Mouse (Mus musculus) lung, postnatal 25 days (tissue): Measurements from ENCODE around the gene Tnni3k.
"Not testable (repeated sequence)": the region's sequence is repeated elsewhere in the genome, so short reads cannot be mapped to it uniquely, and the experiment has no call there.

ENCODE experiments used
- DNase-seq: peaks from one replicate; pipeline ENCODE4 v3.0.0; 2022; ENCODE audit warnings: low spot score

Gene Tnni3k

DNA sequence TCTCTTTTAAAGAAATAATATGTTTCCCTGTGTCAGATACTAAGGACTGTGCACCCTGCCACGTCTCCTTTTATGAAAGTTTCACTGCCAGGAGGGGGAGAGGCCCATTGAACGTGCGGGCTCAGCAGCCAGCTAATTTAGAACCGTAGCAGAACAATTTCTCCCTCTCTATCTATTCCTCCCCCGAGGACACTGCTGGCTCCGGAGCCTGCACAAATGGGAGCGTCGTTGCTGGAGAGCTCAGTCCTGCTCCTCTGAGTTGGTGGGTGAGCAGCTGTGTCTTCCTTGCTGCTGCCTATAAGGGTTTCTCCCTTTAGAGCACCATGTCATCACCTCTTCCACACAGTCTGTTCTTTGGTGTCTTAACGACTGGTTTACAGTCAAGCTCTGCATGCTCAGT is 220.8 kb downstream of the Tnni3k start:
- no peak for DNase-seq

DNA sequence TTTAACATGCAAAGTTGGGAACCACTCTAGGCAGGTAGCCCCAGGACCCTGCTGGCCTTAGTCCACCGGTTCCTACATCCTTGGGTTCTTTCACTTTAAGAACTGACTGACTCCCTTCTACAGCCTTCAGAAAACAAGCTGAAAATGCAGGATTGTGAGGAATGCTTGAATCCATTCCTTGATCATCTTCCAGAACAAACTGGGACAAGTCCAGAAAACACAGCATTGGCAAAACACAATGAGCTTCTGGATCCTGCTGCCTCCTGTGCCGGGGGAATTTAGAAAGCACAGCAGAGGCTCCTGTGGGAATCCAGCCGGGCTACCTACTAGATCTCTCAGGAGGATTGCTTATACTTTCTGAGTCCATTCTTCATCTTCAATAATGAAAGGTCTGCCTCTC is 229.5 kb downstream of the Tnni3k start:
- no peak for DNase-seq

DNA sequence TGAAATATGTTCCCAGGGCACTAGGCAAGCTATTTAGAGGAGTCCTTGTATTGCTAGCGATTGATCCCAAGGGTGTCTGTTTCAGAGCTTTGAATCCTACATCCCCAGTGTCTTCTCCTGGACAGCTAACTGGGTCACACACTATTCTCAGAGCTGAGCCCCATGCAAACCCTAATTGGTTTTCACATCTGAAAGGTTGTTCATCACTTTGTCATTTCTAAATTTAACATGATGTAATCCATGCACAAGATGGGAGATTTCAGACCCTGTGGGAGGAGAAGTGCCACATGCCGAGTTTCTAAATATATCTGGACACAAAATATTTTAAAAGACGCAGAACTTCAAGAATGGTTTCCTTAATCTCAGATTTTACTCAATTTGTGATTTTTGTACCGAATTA is 230.5 kb downstream of the Tnni3k start:
- no peak for DNase-seq

DNA sequence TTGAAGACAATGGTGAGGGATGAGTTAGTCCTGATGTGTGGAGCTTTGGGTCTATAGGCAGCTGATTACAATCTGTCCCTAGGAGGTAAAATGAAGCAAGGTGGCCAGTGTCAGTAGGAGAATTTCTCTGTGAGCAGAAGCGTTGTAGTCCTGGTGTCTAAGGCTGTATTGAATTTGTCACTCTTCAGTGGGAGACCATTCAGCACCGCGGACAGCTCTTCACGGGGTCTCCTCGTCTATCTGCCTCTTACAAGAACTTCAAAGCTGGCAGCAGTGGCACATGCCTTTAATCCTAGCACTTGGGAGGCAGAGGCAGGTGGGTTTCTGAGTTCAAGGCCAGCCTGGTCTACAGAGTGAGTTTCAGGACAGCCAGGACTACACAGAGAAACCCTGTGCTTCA is 235.5 kb downstream of the Tnni3k start:
- not testable (repeated sequence) for DNase-seq

DNA sequence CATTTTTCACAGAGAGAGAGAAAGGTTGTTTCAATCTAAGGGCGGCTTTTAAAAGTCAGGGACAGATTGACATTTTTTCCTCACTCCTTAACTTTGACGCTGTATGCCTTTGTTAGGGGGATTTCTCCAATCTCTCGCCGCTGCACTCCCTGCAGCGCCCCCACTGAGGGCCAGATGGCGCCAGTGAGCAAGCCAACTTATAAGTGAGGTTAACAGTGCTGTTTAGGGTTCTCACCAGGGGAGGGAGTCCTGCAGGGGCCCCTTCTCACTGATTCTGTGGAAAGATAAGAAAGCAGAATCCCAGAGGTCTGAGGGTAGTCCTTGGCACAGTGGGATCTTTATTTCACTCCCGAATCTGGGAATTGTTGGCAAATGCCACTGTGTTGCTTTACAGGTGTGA is 237.5 kb downstream of the Tnni3k start:
- DNase-seq, result peak; percentile 16

DNA sequence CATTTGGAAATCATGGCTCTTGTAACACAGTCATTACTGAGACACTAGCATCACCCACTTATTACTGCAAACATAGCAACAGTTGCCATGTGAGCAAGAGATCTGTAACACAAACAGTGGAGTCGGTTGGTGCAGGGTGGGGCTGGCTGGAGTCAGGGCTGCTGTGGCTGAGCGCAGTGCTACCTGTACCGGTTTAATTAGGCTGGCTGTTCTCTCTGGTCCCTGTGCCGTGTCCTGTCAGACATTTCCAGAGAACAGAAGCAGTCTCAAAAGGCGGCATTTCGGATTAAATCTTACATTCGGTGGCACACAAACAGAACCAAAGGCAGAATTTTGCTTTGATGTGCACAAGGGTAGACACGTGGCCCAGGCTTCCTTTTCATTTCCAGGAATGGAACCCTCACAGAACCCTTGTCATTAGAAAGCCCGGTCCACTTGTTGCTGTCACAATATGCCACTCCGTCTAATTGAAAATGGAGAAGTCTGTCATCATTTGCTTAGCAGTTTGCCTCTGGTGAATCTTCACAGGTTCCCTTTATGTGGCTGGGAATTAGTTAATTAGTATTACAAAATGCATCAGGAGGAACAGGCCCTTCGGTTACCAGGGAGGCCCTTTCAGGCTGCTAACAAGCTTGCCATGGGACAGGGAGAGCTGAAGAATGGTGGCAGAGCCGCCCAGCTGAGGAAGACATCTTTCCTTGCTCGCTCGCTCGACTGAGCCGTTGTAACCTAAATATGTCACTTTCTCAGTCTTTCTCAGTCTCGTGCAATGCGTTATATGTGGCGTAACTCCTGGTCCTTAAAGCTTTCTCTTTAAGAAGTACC is 238.2 kb downstream of the Tnni3k start:
- DNase-seq, result peak; percentile 51

DNA sequence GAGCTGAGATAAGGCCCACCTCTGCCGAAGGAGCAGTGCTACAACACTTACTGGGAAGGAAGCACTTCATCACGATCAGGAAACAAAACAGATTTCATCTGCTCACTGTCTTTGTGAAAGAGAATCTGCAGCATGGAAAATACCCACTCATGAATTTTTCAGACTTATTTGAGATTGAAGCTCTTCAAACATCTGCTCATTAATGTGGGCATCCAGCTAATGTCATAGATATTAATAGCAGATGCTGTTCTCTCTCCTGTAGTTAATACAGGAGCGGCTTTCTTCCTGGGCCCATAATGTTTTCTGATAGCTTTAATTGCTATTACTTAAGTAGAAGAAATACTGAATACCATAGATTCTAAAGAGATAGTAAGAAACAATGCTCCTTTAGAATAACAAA is 239.0 kb downstream of the Tnni3k start:
- DNase-seq, result no peak

DNA sequence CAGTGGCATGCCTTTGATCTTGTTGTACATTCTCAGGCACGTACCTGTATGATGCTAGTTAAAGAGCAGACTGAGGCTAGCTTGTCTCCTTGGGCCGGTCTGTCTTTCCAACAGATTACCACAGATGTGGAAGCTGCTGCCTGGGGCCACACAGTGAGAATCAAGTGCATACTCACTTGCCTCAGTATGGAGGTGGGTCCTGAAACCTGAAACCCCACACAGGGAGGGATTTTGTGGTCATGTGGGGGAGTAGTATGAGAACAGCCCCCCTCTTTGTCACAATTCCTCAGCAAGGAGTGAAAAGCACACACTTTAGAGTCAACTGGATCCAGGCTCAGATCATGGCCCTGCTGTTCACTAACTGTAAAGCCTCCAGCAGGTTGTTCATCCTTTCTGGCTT is 239.6 kb downstream of the Tnni3k start:
- DNase-seq, result no peak

DNA sequence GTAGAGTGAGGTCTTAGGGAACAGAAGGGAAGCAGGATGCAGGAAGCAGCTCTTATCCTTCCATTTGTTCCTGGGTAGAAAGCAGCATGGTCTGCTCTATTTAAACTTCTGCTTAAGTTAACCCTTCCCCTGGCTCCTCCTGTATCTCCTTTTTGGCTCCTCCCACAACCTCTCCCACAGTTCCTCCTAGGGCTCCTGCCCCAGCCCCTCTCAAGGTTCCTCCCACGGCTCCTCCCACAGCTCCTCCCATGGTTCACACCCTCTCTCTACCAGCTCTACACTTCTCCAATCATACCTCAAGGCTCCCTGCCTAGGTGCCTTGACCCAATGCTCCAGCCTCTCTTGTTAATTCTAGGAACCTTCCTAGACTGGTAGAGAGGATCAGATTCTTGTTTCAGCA is 242.3 kb downstream of the Tnni3k start:
- DNase-seq, result peak; percentile 4

DNA sequence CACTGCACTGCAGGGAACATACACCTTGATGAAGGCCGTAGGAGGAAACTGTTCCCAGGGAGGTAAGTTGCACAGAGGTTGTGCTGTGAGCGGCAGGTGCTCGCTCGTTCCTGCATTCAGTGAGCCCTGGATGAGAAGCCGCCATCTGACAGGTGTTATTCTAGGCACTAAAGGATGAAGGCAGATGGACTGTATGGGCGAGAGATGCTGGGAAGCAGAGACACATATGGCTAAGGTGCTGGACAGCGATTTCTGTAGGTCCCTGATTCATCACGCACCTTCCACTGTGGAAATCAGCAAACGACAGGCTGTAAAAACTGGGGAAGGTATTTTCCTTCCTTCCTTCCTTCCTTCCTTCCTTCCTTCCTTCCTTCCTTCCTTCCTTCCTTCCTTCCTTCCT is 243.4 kb downstream of the Tnni3k start:
- DNase-seq, result no peak

DNA sequence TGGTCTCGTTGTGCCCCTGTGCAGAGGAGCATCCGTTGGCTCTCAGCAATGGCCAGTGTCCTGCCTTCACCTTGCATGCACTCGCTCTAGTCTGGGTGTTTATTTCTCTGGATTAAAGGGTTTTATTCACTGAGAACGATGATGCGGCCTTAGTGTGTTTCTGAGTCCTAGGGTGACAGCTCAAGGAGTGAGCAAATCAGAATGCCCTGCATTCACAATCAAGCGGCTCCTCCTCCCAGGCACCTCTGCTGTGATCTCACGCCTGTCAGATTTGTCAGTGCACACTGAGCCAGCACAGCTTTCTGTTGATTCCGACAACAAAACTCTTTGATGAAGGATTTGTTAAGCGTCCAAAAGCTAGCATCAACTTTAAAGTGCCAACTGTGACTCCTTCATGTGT is 243.9 kb downstream of the Tnni3k start:
- no peak for DNase-seq

DNA sequence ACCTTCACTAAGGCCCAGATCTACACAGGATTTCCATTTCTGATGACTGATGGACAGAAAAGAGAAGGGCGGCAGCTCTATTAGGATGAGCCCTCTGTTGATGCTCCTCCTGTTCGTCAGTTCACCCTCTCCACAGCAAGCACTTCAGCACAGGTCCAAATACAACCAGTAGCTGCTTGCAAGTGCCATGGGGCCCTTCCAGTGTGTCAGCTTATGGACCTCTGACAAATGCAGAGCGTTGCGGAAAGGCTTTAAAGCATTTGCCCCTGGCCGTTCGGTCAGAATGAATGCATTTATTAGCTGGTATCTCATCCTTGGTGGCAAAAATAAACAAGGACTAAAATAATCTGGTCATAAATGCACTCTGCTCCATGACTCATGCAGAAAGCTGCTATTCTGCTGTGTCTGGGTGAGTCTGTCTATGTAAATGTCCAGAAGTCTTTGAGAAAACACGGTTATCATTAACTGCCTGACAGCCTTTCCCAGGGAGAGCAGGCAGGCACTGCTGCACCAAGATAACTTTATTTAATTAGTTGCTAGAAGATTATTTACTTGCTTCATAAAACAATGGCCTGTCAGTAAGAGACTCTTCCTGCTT is 244.8 kb downstream of the Tnni3k start:
- DNase-seq, result no peak

DNA sequence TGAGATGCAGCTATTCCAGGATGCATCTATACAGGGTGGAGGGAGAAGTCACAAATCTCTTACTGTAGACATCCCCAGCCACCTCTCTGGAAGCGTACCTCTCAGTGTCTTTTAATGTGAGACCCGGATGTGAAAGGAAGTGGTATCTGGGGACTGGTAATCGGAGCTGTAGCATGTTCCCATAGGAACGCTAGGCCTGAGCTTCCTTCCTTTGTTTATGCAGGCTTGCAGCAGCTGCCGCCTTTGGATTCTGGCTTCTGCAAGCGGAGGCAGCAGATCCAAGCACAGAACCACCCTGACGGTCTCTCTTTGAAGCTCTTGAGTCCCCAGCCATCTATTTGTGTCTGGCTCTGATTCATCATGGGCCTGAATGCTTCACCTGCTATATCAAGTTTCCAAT is 248.6 kb downstream of the Tnni3k start:
- peak; percentile 32 for DNase-seq

DNA sequence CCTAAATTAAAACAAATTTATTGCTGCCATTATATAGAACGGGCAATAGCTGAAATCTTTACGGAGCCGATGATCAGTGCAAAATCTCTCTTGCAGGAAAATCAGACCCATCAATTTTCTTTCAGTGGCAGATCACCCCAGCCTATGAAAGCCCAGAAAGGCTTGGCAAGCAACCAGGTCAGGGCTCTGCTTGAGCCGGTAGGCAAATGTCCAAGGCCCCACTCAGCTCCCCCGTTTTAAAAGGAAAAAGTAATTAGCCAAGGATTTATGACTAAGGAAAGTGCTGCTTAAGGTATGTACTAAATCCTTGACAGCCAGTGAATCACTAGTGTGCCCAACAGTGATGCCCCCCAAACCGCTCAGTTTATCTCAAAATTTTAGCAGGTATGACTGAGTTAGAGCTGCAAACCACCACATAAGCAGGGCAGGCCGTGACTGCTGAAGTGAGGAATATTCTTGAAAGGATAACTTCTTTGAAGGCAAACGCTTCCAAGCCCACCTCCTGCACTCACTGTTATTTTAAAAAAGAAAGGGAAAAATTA is 254.2 kb downstream of the Tnni3k start:
- no peak for DNase-seq

DNA sequence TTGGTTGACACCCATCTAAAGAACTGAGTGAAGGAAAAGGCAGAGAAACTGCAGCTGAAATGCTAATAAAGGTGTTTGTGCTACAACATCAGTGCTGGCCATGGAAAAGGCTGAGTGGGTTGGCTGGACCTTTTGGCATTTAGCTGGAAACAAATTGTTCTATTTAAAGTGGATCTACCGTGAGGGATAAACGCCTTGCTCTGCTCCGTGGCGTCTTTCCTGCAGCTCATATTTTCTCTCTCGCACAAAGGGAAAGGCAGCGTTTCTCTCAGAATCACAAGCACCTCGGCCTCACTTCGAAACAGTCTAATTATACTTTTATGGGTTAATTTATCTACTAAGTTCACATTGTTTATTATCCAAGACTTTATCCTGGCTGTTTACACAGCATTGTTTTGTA is 254.8 kb downstream of the Tnni3k start:
- no peak for DNase-seq

DNA sequence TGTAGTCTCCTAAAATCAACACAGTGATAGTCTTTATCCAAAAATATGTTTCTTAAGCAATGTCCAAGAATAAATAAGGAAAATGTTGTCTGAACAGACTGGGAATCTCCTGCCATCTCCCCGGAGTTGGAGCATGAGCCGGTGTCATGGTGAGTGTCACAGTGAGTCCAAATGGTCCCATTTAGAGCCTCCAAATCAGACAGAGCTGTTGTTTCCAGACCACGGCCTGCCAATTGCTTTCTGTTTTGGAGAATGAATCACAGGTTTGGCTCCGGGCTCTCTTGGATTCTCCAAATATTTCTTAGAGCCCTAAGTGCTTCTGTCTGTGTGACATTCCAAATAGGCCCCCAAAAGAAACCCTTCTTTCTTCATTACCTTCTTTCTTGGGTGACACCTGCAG is 256.4 kb downstream of the Tnni3k start:
- DNase-seq, result no peak

DNA sequence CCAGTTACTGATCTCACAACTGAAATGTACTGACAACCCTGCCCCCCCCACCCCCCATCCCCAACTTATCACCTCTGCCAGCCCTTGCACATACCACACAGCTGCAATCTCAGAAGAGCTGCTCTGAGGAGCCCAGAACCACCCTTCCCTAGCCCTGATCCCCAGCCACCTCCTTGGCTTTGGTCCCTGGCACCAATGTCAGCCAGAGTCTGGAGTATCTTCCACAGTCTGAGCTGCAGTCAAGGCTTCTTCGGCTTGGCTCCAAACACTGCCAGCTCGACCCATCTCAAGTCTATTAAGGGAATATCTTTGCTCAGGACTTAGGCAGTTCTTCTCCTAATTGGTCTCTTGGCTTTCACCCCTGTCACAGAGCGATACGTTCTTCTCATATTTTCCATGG is 261.6 kb downstream of the Tnni3k start:
- DNase-seq, result no peak

DNA sequence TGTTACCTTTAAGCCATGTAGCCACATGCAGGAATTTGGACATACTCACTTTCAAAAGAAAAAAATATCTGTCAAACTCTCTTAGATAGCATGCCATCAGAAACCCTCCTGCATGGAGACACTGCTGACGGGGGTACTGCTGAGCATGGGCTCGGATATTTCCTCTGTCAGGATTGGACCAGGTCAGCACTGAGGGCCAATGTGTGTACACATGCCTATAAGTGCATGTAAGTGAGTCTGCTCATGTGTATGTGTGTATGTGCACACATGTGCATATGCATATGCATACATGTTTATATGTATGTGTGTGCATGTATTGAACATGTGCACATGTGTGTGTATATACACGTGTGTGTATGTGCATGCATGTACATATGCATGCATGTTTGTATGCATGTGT is 267.6 kb downstream of the Tnni3k start:
- DNase-seq, result no peak

DNA sequence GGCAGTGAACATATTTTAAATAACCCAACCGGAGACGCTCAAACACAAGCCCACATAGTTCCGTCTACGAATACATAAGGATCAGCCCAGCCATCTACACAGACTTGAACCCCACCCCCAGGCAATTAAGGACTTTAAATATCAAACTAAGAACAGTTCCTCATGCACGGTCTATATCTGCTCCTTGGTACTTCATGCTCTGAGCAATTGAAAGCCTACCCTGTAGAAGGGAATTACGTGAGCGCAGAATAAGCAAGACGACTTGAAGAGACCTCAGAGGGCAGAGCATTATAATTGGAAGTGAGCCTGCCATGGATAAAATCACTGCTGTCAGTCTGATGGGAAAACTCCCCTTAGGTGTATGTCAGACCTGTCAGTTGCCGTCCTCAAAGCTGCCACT is 268.9 kb downstream of the Tnni3k start:
- DNase-seq, result no peak

DNA sequence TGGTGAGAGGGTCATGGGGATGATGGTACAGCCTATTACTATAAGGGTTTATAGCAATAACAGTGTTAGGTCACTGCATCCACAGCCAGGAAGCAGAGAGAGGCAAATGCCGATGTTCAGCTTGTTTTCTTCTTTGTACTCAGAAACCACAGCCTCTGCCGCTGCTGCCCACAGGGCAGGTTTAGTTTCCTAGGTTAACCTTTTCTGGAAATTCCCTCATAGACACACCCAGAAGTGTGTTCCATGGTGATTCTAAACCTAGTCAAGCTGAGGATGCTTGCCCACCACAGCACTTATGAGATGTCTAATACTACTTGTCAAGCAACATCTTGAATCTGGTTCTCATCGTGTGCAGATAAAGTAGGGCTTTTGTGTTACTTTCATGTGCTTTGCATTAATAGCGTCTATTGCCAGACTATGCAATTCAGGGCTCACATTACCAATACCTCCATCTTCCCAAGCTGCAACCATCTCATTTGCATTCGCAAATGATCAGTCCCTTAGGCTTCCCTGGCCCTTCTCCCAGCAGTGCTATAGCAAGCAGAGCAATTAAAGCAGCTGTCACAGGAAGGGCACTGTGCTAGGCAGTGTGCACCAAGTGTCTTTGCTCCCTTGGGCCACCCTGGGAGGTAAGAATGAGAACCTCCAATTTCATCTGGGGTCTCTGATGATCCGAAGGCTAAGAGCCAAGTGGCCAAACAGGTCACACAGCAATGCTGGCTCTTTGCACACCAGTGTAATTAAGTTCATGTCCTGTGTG is 276.2 kb downstream of the Tnni3k start:
- DNase-seq, result no peak

DNA sequence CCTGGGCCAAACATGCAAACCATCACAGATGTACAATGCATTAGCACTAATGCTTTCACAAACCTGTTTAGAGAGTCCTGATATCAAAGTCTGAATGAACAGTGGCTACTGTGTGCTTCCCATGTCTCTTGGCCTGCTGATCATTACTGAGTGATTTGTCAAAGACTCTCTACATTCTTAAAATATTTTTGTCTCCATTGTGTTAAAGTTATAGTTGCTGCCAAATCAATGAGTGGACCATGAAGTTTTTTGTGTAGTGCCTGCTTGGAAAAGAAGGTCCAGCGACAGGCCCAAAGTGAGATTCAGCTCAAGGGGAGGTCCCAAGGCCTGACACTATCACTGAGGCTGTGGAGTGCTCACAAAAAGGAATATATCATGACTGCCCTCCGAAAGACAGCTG is 283.6 kb downstream of the Tnni3k start:
- DNase-seq, result no peak

DNA sequence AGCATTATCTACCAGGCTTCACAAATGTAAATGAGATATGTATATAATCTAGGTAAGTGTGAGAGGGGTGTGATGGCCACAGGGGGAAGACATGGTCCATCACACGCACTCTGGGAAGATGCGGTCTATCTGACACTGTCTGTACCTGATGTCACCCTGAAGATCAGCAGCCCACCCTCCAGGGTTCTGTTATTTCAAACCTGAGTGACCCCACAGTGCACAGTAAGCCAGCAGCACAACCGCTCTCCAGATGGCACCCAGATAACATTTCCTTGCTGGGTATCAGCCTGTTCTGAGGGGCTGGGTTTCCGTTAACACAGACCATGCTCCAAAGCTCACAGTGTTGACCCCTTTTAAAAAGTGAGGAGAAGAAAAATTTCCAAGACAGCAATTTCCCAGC is 288.9 kb downstream of the Tnni3k start:
- DNase-seq, result no peak

DNA sequence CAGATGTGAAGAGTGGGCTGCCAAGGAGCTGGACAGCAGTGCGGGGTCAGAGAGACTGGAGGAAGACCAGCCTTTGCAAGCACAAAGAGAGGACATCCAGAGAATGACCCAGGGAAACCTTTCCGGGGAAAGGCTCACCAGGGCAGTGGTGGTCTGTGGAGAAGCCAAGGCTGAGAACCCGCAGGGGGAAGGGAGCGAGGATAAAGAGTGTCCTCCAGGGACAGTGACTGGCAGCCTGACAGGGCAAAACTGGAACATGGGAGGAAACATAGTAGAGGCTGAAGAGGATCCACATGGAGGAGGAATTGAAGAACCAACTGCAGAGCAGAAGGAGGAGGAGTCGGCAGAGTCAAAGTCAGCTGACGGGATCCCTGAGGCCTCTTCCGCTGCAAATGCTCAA is 291.1 kb downstream of the Tnni3k start:
- DNase-seq, result no peak
